Mouse (Mus musculus) midbrain, postnatal 0 days (tissue): ENCODE data around the gene Gm14214. TPM values are rescaled to one million over a fixed set of nuclear protein-coding genes. Genes with fewer than 3 reads are reported as not detected.

Experiments
- ATAC-seq: fragments of 200-750 bp; cut with Nextera tagmentation; 2 replicates; pipeline ENCODE4 v1.8.0; 2017; ENCODE audit warnings: moderate number of reproducible peaks, mild to moderate bottlenecking, moderate TSS enrichment, moderate library complexity; ENCODE audit not compliant: low FRiP score
- DNase-seq: peaks from one replicate; pipeline ENCODE4 v3.0.0-alpha.2; 2015; ENCODE audit warnings: low spot score
- H3K27ac ChIP-seq: fragments of 300-500 bp; sonication (generic); 2 replicates; pipeline ENCODE4 v1.5.1; 2014; ENCODE audit warnings: low read depth, mild to moderate bottlenecking, low read length, mixed read lengths
- H3K27me3 ChIP-seq: fragments of 300-500 bp; sonication (generic); 2 replicates; pipeline ENCODE4 v1.6.1; 2014; ENCODE audit warnings: low read length, control low read depth, mixed read lengths; ENCODE audit not compliant: insufficient read depth
- H3K36me3 ChIP-seq: fragments of 300-500 bp; sonication (generic); 2 replicates; pipeline ENCODE4 v1.6.1; 2014; ENCODE audit warnings: low read length, control low read depth, mixed read lengths; ENCODE audit not compliant: insufficient read depth
- H3K4me1 ChIP-seq: fragments of 300-500 bp; sonication (generic); 2 replicates; pipeline ENCODE4 v1.6.1; 2014; ENCODE audit warnings: mild to moderate bottlenecking, control low read depth, antibody characterized with exemption, low read length, mixed read lengths; ENCODE audit not compliant: insufficient read depth
- H3K4me2 ChIP-seq: fragments of 300-500 bp; sonication (generic); 2 replicates; pipeline ENCODE4 v1.6.1; 2014; ENCODE audit warnings: low read depth, mild to moderate bottlenecking, low read length, mixed read lengths; ENCODE audit not compliant: poor library complexity, severe bottlenecking
- H3K4me3 ChIP-seq: fragments of 300-500 bp; sonication (generic); 2 replicates; pipeline ENCODE4 v1.5.1; 2014; ENCODE audit warnings: low read depth, mild to moderate bottlenecking, low read length, moderate library complexity
- H3K9ac ChIP-seq: fragments of 300-500 bp; sonication (generic); replicated peaks from 2 replicates; pipeline ENCODE4 v1.6.1; 2014; ENCODE audit warnings: mild to moderate bottlenecking, low read length, moderate library complexity, mixed read lengths; ENCODE audit not compliant: poor library complexity, severe bottlenecking
- H3K9me3 ChIP-seq: fragments of 300-500 bp; sonication (generic); 2 replicates; pipeline ENCODE4 v1.6.1; 2016; ENCODE audit warnings: low read length, control low read depth
- CTCF ChIP-seq: IDR thresholded peaks from 2 replicates; pipeline ENCODE4 v1.5.1; 2016; ENCODE audit warnings: antibody characterized with exemption, mild to moderate bottlenecking
- WGBS: fragments of 180-500 bp; shearing (Covaris S2); extraction: QIAGEN DNeasy Blood & Tissue Kit; methylation state at CpG from one replicate; pipeline ENCODE4 v1.1.7; 2014; 5-methylcytosine and 5-hydroxymethylcytosine counted together
- polyA plus RNA-seq: library from polyadenylated mRNA; unstranded; fragments of >200 nt; fragmentation: Nextera tagmentation; extraction: Ambion mirVana; gene quantifications from 2 replicates; pipeline ENCODE4 v1.2.1, GENCODE M21; 2015
- total RNA-seq: library from RNA; depleted of rRNA; stranded (reverse); fragments of >200 nt; gene quantifications from 2 replicates; pipeline ENCODE4 v1.2.3, GENCODE M21; 2014

Gm14214 gene
- total and polyA plus RNA-seq, 2 experiments from 2014 or later, result not detected

- no peak for ATAC-seq
- Histone ChIP-seq H3K27ac (no peak overlapping the region), H3K9me3 (no peaks in the 10 kb centered on the region), H3K4me3 (no peak overlapping the region), H3K27me3 (no peaks in the 10 kb centered on the region), H3K4me1 (no peaks in the 10 kb centered on the region), H3K9ac (no peak overlapping the region), H3K36me3 (no peaks in the 10 kb centered on the region), H3K4me2 (no peak overlapping the region)
- DNase-seq, result no peak
- WGBS, result 76% methylated on average over 4 of the region's 4 CpGs
- TF ChIP-seq CTCF, result no peak
Measured at GRCm38 (mm10) chr2:154743915-154744314, 25.9 kb downstream of the Gm14214 start.

DNA sequence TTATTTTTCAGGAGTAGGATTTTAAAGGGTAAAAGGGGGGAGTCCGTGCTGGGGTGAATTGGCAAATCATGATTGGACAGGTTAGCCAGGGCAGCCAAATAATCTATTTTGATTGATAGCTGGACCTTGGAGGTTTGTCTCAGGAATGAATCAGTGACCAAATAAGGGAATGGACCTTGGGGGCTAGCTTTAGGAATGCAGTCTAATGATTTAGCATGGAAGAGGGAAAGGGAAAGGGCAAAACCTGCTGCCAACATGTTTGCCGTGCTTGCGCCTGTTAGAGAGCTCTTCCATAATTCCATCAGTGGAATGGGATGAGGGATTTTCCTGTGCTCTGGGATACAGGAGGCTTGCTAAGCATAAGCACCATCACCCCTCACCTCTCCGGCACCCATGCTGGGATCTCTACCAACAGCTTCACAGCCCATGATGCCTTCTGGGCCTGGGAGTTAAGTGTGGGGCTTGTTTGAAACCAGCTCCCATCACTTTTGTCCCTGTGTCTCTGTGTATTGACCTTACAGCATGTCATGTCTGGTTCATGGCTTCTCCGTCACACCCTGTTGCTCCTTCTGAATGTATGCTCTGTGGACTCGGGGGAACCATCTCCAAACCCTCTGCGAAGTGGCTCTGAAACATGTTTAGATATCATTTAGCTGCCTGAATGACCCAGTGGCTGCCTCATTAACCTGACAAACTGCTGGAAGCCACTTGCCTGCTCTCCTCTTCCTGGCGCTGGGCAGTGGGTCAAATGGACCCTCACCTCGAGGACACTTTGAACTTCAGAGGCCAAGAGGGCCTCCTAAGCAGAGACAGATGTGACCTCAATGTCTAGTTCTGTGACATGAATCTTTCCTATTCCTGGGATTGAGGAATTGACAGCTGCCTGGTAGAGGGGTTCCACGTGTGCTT, 26.7 kb downstream of the Gm14214 start:
- ATAC-seq (no peak), DNase-seq (no peak)
- H3K9me3 ChIP-seq, result no peaks in the 10 kb centered on the region
- TF ChIP-seq CTCF, result no peak
- H3K9ac ChIP-seq, result no peak overlapping the region
- no peaks in the 10 kb centered on the region for H3K36me3 ChIP-seq
- H3K4me2 ChIP-seq, result no peak overlapping the region
- no peaks in the 10 kb centered on the region for H3K4me1 ChIP-seq
- WGBS, result 75% methylated on average over 10 of the region's 10 CpGs
- H3K27ac ChIP-seq, result no peak overlapping the region
- no peak overlapping the region for H3K4me3 ChIP-seq
- no peaks in the 10 kb centered on the region for H3K27me3 ChIP-seq

GRCm38 (mm10) chr2:154738621-154739020, 31.2 kb downstream of the Gm14214 start:
- Histone ChIP-seq H3K27ac (no peak overlapping the region), H3K4me1 (no peaks in the 10 kb centered on the region), H3K27me3 (no peaks in the 10 kb centered on the region), H3K36me3 (no peaks in the 10 kb centered on the region), H3K9ac (no peak overlapping the region), H3K4me3 (no peak overlapping the region), H3K4me2 (no peak overlapping the region), H3K9me3 (no peaks in the 10 kb centered on the region)
- no peak for DNase-seq
- TF ChIP-seq CTCF, result no peak
- no peak for ATAC-seq
- WGBS, result 87% methylated on average over 5 of the region's 5 CpGs

GRCm38 (mm10) chr2:154735986-154736385, 33.8 kb downstream of the Gm14214 start:
- Histone ChIP-seq H3K27ac (no peak overlapping the region), H3K4me1 (no peaks in the 10 kb centered on the region), H3K4me3 (no peak overlapping the region), H3K36me3 (no peaks in the 10 kb centered on the region), H3K27me3 (no peaks in the 10 kb centered on the region), H3K9me3 (no peaks in the 10 kb centered on the region), H3K4me2 (no peak overlapping the region), H3K9ac (no peak overlapping the region)
- DNase-seq, result no peak
- 90% methylated on average over 7 of the region's 7 CpGs for WGBS
- ATAC-seq, result no peak
- no peak for TF ChIP-seq CTCF

- ATAC-seq (no peak), DNase-seq (no peak)
- 63% methylated on average over 7 of the region's 7 CpGs for WGBS
- H3K27me3 ChIP-seq, result no peaks in the 10 kb centered on the region
- H3K4me3 ChIP-seq, result no peak overlapping the region
- H3K36me3 ChIP-seq, result no peaks in the 10 kb centered on the region
- no peaks in the 10 kb centered on the region for H3K4me1 ChIP-seq
- no peak overlapping the region for H3K9ac ChIP-seq
- TF ChIP-seq CTCF, result no peak
- no peak overlapping the region for H3K4me2 ChIP-seq
- H3K9me3 ChIP-seq, result no peaks in the 10 kb centered on the region
- H3K27ac ChIP-seq, result no peak overlapping the region
Measured at GRCm38 (mm10) chr2:154735416-154735815, 34.4 kb downstream of the Gm14214 start.

GRCm38 (mm10) chr2:154734977-154735376, 34.9 kb downstream of the Gm14214 start:
- TF ChIP-seq CTCF, result no peak
- DNase-seq (no peak), ATAC-seq (no peak)
- Histone ChIP-seq H3K9me3 (no peaks in the 10 kb centered on the region), H3K4me3 (no peak overlapping the region), H3K9ac (no peak overlapping the region), H3K4me1 (no peaks in the 10 kb centered on the region), H3K27me3 (no peaks in the 10 kb centered on the region), H3K4me2 (no peak overlapping the region), H3K36me3 (no peaks in the 10 kb centered on the region), H3K27ac (no peak overlapping the region)
- WGBS, result 64% methylated on average over 9 of the region's 9 CpGs
